ENCODE assay signal across 15 mouse cellular contexts in the genomic region with DNA sequence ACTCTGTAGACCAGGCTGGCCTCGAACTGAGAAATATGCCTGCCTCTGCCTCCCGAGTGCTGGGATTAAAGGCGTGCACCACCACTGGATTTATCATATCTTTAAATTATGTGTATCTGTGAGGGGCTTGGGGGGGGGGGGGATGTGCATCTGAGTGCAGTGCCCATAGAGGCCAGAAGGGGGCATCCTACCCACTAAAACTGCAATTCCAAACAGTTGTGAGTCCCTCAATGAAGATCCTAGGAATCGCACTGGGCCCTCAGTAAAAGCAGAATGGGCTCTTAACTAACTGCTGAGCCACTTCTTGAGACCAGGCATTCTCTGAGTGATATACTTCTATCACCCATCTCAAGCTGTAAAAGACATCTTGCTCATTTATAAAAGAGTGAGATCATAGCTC.
DNase-seq lines count a peak whose midpoint lies in the region; ATAC-seq and TF ChIP-seq lines count a peak whose summit lies in the region.
"Had no signal": no experiment of that assay in that cellular context is flagged by ENCODE, and none has a peak within 500 bp of the region (broad histone marks: within the 10 kb centered on the region; RNA-seq: fewer than 3 reads in every experiment).

No protein-coding gene starts in this region.

- peak; percentile 36 for DNase-seq in CD4-positive, CD25-positive, alpha-beta regulatory T cell, adult 2 months (ENCODE audit: low read depth, low spot score)
- DNase-seq in thymus, adult 2 months: no peak
- DNase-seq in thymus, postnatal 0 days (ENCODE audit: low spot score): no peak
- peak; percentile 50 for DNase-seq in thymus, postnatal 4 days
- DNase-seq: cerebellum, adult 11-12 months; left cerebral cortex, postnatal 4 days; retina, postnatal 1 day; spleen, adult 18-20 months had no signal

- no peak for TF ChIP-seq POLR2A in thymus, adult 2 months (IDR thresholded peaks at IDR 0.05; ENCODE audit: control insufficient read depth, extremely low read depth, insufficient read depth, low read length, poor library complexity)

- no peaks in the 10 kb centered on the region for H3K27me3 ChIP-seq in intestine, postnatal 0 days (replicated peaks; ENCODE audit: control insufficient read depth, insufficient read depth, low read length)
- H3K27me3 ChIP-seq in intestine, embryonic 15.5 days (replicated peaks): no peaks in the 10 kb centered on the region
- no peaks in the 10 kb centered on the region for H3K27me3 ChIP-seq in thymus, adult 2 months (ENCODE audit: control insufficient read depth, insufficient read depth, low read length)
- H3K27me3 ChIP-seq in forebrain, embryonic 15.5 days: no peaks in the 10 kb centered on the region
- H3K27me3 ChIP-seq: hindbrain, embryonic 15.5 days; kidney, embryonic 15.5 days had no signal

- H3K4me2 ChIP-seq in intestine, postnatal 0 days (replicated peaks; ENCODE audit: low read depth): no peak overlapping the region
- no peak overlapping the region for H3K4me2 ChIP-seq in intestine, embryonic 15.5 days (replicated peaks)
- H3K4me2 ChIP-seq in forebrain, embryonic 15.5 days (replicated peaks): no peak overlapping the region
- H3K4me2 ChIP-seq: hindbrain, embryonic 15.5 days; kidney, embryonic 15.5 days had no signal

- WGBS in intestine, postnatal 0 days: 94% methylated on average over 4 of the region's 4 CpGs
- 98% methylated on average over 4 of the region's 4 CpGs for WGBS in intestine, embryonic 15.5 days
- 95% methylated on average over 4 of the region's 4 CpGs for WGBS in thymus, adult 2 months
- WGBS in forebrain, embryonic 15.5 days: 85% methylated on average over 4 of the region's 4 CpGs

- no peaks in the 10 kb centered on the region for H3K36me3 ChIP-seq in intestine, postnatal 0 days (ENCODE audit: control insufficient read depth, insufficient read depth)
- H3K36me3 ChIP-seq in intestine, embryonic 15.5 days: no peaks in the 10 kb centered on the region; the same call in 1 of the 2 replicates
- H3K36me3 ChIP-seq in thymus, adult 2 months (ENCODE audit: control insufficient read depth, insufficient read depth, low read length): no peaks in the 10 kb centered on the region
- peaks cover 11% of the 10 kb centered on the region for H3K36me3 ChIP-seq in forebrain, embryonic 15.5 days
- H3K36me3 ChIP-seq: kidney, embryonic 15.5 days had no signal

- no peak overlapping the region for H3K27ac ChIP-seq in intestine, postnatal 0 days (ENCODE audit: low read depth, low read length)
- no peak overlapping the region for H3K27ac ChIP-seq in intestine, embryonic 15.5 days
- H3K27ac ChIP-seq in thymus, adult 2 months (ENCODE audit: control insufficient read depth, insufficient read depth, low read length): peak overlapping the region; percentile 99
- no peak overlapping the region for H3K27ac ChIP-seq in forebrain, embryonic 15.5 days (replicated peaks)
- H3K27ac ChIP-seq: kidney, embryonic 15.5 days had no signal

- H3K9ac ChIP-seq in intestine, postnatal 0 days (ENCODE audit: low read depth, low read length): no peak overlapping the region
- H3K9ac ChIP-seq in intestine, embryonic 15.5 days: no peak overlapping the region
- H3K9ac ChIP-seq in forebrain, embryonic 15.5 days (replicated peaks): no peak overlapping the region
- H3K9ac ChIP-seq: hindbrain, embryonic 15.5 days; kidney, embryonic 15.5 days had no signal

- no peak for ATAC-seq in CD4-positive, CD25-positive, alpha-beta regulatory T cell, adult 4 months
- ATAC-seq in intestine, postnatal 0 days: no peak
- no peak for ATAC-seq in intestine, embryonic 15.5 days
- no peak for ATAC-seq in forebrain, embryonic 15.5 days (replicated peaks)
- ATAC-seq: activated CD4-positive, CD25-positive, alpha-beta regulatory T cell, adult 4 months had no signal

- no peaks in the 10 kb centered on the region for H3K9me3 ChIP-seq in intestine, postnatal 0 days (ENCODE audit: control insufficient read depth)
- H3K9me3 ChIP-seq in intestine, embryonic 15.5 days: no peaks in the 10 kb centered on the region
- no peaks in the 10 kb centered on the region for H3K9me3 ChIP-seq in forebrain, embryonic 15.5 days
- H3K9me3 ChIP-seq: hindbrain, embryonic 15.5 days; kidney, embryonic 15.5 days had no signal

- no peaks in the 10 kb centered on the region for H3K4me1 ChIP-seq in intestine, postnatal 0 days (replicated peaks; ENCODE audit: control insufficient read depth, insufficient read depth, low read length)
- no peaks in the 10 kb centered on the region for H3K4me1 ChIP-seq in intestine, embryonic 15.5 days (replicated peaks)
- H3K4me1 ChIP-seq in thymus, adult 2 months (replicated peaks; ENCODE audit: control insufficient read depth, insufficient read depth, low read length): peaks cover 30% of the 10 kb centered on the region
- H3K4me1 ChIP-seq in forebrain, embryonic 15.5 days: peaks cover 58% of the 10 kb centered on the region

- peak; percentile 26 for TF ChIP-seq CTCF in intestine, postnatal 0 days (IDR thresholded peaks at IDR 0.05; ENCODE audit: low read depth)
- TF ChIP-seq CTCF in thymus, adult 2 months (IDR thresholded peaks at IDR 0.05; ENCODE audit: borderline replicate concordance, control insufficient read depth, extremely low read depth, insufficient read depth, low read length, poor library complexity): no peak

- no peak overlapping the region for H3K4me3 ChIP-seq in intestine, postnatal 0 days (ENCODE audit: low read depth, low read length)
- H3K4me3 ChIP-seq in intestine, embryonic 15.5 days (replicated peaks): no peak overlapping the region
- H3K4me3 ChIP-seq in thymus, adult 2 months (ENCODE audit: control insufficient read depth, insufficient read depth, low read length): no peak overlapping the region
- H3K4me3 ChIP-seq in forebrain, embryonic 15.5 days: no peak overlapping the region
- H3K4me3 ChIP-seq: hindbrain, embryonic 15.5 days; kidney, embryonic 15.5 days had no signal

Comparison
In these comparisons a context has a peak if more than half of its experiments do, and no peak if none do; other contexts are left out.
1. DNase-seq: peak in CD4-positive, CD25-positive, alpha-beta regulatory T cell, adult 2 months (single experiment) and thymus, postnatal 4 days (single experiment); none in thymus, adult 2 months (single experiment) and thymus, postnatal 0 days (single experiment).